Mouse (Mus musculus) testis, adult 2 months (tissue): ENCODE results near the gene Gtf2e1.

ENCODE experiments used
- CTCF ChIP-seq: fragments of 200-500 bp; IDR thresholded peaks from 2 replicates; pipeline ENCODE4 v1.5.1; 2012; ENCODE audit warnings: low read depth, mild to moderate bottlenecking, inconsistent platforms, low read length, moderate library complexity; ENCODE audit not compliant: control insufficient read depth, insufficient read depth, insufficient replicate concordance
- POLR2A ChIP-seq: fragments of 200-500 bp; IDR thresholded peaks from 2 replicates; pipeline ENCODE4 v1.6.1; 2012; ENCODE audit warnings: low read depth, mild to moderate bottlenecking, inconsistent platforms, low read length, moderate library complexity; ENCODE audit not compliant: control insufficient read depth

- TF ChIP-seq POLR2A (no peak), CTCF (no peak)
These were observed 22.8 kb upstream of the Gtf2e1 start for GRCm38 (mm10) chr16:37562414-37562813.
